Mouse (Mus musculus) bone marrow, adult 2 months (tissue): ENCODE data around the gene Rab11a.

Experiments used
- CTCF ChIP-seq: fragments of 200-500 bp; IDR thresholded peaks from 2 replicates; pipeline ENCODE4 v1.5.1; 2011; ENCODE audit warnings: low read length, control low read depth; ENCODE audit not compliant: control insufficient read depth, insufficient read depth
- POLR2A ChIP-seq: fragments of 200-500 bp; IDR thresholded peaks from 2 replicates; pipeline ENCODE4 v1.6.1; 2011; ENCODE audit warnings: low read depth, mild to moderate bottlenecking, control low read depth, low read length, borderline replicate concordance; ENCODE audit not compliant: control insufficient read depth

DNA sequence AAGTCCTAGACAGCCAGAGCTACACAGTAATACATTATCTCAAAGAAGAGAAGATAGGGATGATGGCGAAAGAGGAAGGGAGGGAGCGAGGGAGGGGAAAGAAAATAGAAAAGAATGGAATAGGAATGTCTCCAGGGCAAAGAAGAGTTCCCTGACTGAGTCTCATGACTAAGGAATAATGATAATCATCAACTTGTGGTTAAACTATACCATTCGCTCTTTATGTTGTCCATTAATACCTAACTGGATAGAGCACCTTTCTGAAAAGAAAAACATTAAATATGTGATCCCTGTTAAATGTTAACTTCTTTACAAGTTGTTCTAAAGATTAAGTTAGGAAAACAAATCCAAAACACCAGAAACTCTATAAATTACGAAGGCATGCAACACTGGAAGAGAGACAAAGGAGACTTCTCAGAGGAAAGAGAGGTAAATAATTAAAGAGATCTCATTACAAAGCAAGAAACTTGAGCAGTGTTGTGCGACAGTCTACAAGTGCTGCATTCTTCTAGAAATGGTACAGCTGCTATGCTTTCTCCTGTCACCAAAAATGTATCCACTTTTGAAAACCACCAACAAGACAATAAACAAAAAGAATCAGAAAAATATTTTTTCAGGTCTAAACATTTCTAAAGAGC is 17.9 kb downstream of the Rab11a start:
- TF ChIP-seq POLR2A (no peak), CTCF (no peak)
